Mouse (Mus musculus): Measurements from ENCODE around the gene Gtf2ird1. TPM values are rescaled to one million over a fixed set of nuclear protein-coding genes. Genes with fewer than 3 reads are reported as not detected.
"Not testable (repeated sequence)": the region's sequence is repeated elsewhere in the genome, so short reads cannot be mapped to it uniquely, and the experiment has no call there.

Gene Gtf2ird1
- total RNA-seq, 2 experiments from 2014 or later = 18.2 to 26.3 TPM

GRCm38 (mm10) chr5:134371511-134372289 lies 84.8 kb downstream of the Gtf2ird1 start:
- intact Hi-C loops (cut with DNase I) = loop anchor here (10.0 kb wide), 1 partner anchor 333 kb away; no protein-coding TSS in a partner anchor
- no peak for DNase-seq (ENCODE audit: low spot score)

GRCm38 (mm10) chr5:134370831-134371230 lies 85.7 kb downstream of the Gtf2ird1 start:
- DNase-seq (ENCODE audit: low spot score) = no peak
- intact Hi-C loops (cut with DNase I) = loop anchor here (10.0 kb wide), 1 partner anchor 334 kb away; no protein-coding TSS in a partner anchor

DNA sequence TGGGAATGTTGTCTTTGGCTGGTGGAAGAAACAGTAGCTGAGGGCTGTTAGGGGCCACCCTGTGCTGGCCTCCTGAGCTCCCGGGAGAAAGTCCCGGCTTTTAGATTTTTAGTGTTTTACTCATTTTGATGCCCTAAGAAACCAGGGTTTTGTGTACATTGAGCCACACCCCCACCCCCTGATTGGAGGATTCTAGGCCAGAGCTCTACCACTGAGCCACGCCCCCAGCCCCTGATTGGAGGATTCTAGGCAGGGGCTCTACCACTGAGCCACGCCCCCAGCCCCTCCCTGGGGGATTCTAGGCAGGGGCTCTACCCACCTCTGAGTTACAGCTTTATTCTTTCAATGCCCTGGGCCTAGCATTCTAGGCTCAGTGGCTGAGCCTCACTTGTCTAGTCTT lies 97.4 kb downstream of the Gtf2ird1 start:
- DNase-seq (ENCODE audit: low spot score) = no peak
- intact Hi-C loops (cut with DNase I) = no loop called here

- DNase-seq (ENCODE audit: low spot score); intact Hi-C loops (cut with DNase I): not testable (repeated sequence)
Measured at GRCm38 (mm10) chr5:134355372-134355771, 101.1 kb downstream of the Gtf2ird1 start.

DNA sequence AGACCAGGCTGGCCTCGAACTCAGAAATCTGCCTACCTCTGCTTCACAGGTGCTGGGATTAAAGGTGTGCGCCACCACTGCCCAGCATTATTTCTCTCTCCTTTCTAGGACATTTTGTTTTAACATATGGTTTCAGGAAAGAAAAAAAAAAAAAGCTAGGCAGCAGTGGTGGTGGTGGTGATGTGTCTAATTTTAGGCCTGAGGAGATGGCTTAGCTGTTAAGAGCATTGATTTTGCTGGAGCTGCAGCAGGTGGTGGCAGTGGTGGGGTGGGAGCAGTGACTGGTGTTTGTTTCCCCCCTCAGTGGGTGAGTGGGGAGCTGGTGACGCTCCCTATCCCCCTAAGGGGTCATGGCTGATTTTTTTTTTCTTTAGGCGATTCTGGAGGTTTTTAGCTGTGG lies 103.4 kb downstream of the Gtf2ird1 start:
- intact Hi-C loops (cut with DNase I) = no loop called here
- DNase-seq (ENCODE audit: low spot score) = no peak

DNA sequence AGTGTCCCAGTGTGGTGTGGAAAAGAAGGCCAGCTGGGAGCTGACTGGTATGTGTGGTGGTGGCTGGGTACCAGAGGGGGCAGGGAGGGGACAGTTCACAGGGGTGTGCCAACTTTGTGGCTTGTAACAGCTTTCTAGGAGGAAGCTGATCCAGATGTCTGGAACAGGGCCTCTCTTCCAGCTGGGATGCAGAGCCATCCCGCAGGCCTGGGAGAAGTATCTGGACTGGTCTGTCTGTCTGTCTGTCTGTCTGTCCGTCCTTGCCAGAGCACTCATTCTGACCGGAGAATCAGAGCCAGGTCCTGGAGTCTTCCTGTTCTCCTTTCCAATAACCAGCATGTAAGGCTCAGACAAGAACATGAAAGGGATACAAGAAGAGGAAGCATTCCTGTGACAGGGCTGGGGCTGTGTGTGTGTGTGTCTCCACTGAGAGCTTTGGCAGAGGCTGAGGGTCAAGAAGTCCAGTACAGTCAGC lies 104.0 kb downstream of the Gtf2ird1 start:
- intact Hi-C loops (cut with DNase I) = no loop called here
- peak; percentile 10 for DNase-seq (ENCODE audit: low spot score)

- DNase-seq (ENCODE audit: low spot score) = peak; percentile 44
- intact Hi-C loops (cut with DNase I) = no loop called here
Measured at GRCm38 (mm10) chr5:134350660-134351059, 105.9 kb downstream of the Gtf2ird1 start.

- intact Hi-C loops (cut with DNase I) = no loop called here
- DNase-seq (ENCODE audit: low spot score) = no peak
Measured at GRCm38 (mm10) chr5:134347066-134347465, 109.5 kb downstream of the Gtf2ird1 start.

DNA sequence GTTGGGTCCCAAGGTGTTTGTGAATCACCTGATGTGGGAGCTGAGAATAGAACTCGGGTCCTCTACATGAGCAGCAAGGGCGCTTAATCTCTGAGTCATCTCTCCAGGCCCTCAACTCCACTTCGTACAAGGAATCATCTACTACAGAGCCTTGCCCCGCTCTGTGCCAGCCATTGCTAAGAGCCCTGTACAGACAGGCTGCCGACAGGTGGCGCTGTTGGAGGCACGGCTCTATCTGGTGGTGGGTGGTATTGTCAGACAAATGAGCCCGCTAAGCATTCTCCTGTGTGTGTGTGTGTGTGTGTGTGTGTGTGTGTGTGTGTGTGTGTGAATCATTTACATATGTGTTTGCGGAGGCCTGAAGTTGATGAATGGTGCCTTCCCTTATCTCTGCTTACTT lies 111.1 kb downstream of the Gtf2ird1 start:
- no peak for DNase-seq (ENCODE audit: low spot score)
- intact Hi-C loops (cut with DNase I) = no loop called here

DNA sequence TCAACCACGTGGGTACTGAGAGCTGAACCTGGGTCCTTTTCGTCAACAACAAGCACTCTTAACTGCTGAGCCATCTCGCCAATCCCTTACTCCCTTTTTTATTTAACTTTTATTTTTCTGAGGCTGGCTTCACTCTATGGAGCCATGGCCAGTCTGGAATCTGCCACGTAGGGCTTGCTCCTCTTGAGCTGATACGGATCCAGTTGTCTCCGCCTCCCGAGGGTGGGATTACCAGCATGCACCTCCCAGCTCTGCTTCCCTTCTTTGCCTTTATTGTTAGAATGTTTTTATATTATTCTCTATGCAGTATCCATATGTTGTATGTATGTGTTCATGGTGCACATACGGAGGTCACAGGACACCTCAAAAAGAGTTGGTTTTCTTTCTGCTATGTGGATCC lies 112.4 kb downstream of the Gtf2ird1 start:
- intact Hi-C loops (cut with DNase I) = loop anchor here (5.0 kb wide), 1 partner anchor 62 kb away; no protein-coding TSS in a partner anchor
- DNase-seq (ENCODE audit: low spot score) = no peak

- DNase-seq (ENCODE audit: low spot score) = not testable (repeated sequence)
- intact Hi-C loops (cut with DNase I) = loop anchor here (5.0 kb wide), 1 partner anchor 61 kb away; no protein-coding TSS in a partner anchor
Measured at GRCm38 (mm10) chr5:134343530-134343929, 113.0 kb downstream of the Gtf2ird1 start.

DNA sequence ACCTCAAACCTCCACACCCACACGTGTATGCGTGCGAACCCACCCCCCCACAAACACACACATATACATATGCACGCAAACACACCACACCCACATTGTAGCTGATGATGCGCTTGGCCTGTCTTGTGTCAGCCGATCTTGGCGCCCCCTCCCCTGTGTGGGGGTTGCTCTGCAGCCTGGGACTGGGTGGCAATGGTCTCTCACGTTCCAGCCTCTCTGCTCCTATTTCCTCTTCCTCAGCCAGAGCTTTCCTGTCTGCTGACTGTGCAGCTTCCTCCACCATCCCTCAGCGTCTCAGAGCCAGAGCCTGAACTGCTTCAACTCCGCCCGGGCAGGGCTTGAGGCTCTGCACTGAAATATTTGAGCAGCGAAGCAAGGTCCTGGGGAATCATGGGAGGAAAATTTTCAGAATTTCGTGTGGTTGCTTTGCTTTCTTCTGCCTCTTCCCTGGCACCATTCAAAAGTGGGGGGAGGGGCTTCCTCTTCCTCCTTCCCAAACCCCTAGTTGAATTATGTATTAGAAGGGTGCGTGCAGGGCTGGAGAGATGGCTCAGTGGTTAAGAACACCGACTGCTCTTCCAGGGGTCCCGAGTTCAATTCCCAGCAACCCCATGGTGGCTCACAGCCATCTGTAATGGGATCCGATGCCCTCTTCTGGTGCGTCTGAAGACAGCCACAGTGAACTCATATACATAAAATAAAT lies 113.9 kb downstream of the Gtf2ird1 start:
- intact Hi-C loops (cut with DNase I) = loop anchor here (5.0 kb wide), 1 partner anchor 60 kb away; no protein-coding TSS in a partner anchor

GRCm38 (mm10) chr5:134341721-134342120 lies 114.8 kb downstream of the Gtf2ird1 start:
- DNase-seq (ENCODE audit: low spot score) = no peak
- intact Hi-C loops (cut with DNase I) = loop anchor here (1.0 to 5.0 kb wide), 4 partner anchors 25 to 160 kb away; no protein-coding TSS in a partner anchor

More for the DNA sequence above, 113.9 kb downstream of the Gtf2ird1 start:
- DNase-seq (ENCODE audit: low spot score) = no peak

DNA sequence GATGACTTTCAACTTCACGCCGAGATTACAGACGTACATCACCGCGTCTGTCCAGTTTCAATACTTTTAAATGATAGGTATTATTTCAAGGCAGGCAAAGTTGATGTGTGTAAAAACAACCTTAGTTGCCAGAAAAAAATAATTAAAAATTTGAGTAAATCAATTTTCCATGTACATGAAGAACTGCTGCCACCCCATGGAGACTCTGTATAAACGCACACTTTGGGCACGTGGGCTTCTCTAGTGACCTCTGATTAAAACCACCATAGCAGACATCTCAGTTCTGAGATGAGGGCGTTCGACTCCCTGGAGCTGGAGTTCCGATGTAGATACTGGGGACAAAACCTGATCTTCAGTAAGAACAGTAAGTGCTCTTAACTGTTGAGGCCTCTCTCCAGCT lies 115.2 kb downstream of the Gtf2ird1 start:
- intact Hi-C loops (cut with DNase I) = loop anchor here (1.0 to 5.0 kb wide), 4 partner anchors 25 to 160 kb away; no protein-coding TSS in a partner anchor
- no peak for DNase-seq (ENCODE audit: low spot score)

DNA sequence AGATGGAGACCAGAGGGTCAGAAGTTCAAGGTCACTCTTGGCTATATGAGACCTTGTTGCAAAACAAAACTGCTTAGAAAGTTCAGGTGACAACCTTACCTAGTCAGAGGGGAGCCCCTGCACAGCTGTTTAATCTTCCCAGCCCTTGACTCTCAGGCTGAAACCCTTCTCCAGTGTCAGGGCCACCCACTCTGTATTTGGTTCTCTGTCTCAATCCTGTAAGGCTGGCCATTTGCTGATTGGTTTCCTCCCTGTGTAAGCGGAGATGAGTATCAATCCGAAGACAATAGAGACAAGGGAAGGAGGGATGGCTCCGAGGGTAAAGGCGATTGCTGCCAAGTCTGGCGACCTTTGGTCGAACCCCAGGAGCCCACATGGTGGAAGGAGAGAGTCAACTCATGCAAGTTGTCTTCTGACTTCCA lies 116.4 kb downstream of the Gtf2ird1 start:
- DNase-seq (ENCODE audit: low spot score) = no peak
- intact Hi-C loops (cut with DNase I) = loop anchor here (2.0 to 5.0 kb wide), 3 partner anchors 23 to 113 kb away; no protein-coding TSS in a partner anchor

GRCm38 (mm10) chr5:134337012-134337411 lies 119.5 kb downstream of the Gtf2ird1 start:
- DNase-seq (ENCODE audit: low spot score); intact Hi-C loops (cut with DNase I): not testable (repeated sequence)

- DNase-seq (ENCODE audit: low spot score) = no peak
- intact Hi-C loops (cut with DNase I) = no loop called here
Measured at GRCm38 (mm10) chr5:134332743-134333142, 123.8 kb downstream of the Gtf2ird1 start.

GRCm38 (mm10) chr5:134330082-134330481 lies 126.4 kb downstream of the Gtf2ird1 start:
- no peak for DNase-seq (ENCODE audit: low spot score)
- intact Hi-C loops (cut with DNase I) = no loop called here

- intact Hi-C loops (cut with DNase I) = no loop called here
- no peak for DNase-seq (ENCODE audit: low spot score)
Measured at GRCm38 (mm10) chr5:134329311-134329710, 127.2 kb downstream of the Gtf2ird1 start.

- intact Hi-C loops (cut with DNase I) = no loop called here
- no peak for DNase-seq (ENCODE audit: low spot score)
Measured at GRCm38 (mm10) chr5:134328482-134329001, 128.0 kb downstream of the Gtf2ird1 start.

All from heart, postnatal 25 days (tissue).